In genomic region chr4:108578840-108579742, GRCm38 (mm10) we compare ENCODE assay signal across 8 mouse cellular contexts. TPM values are rescaled to one million over a fixed set of nuclear protein-coding genes. Genes with fewer than 3 reads are reported as not detected.
DNase-seq lines count a peak whose midpoint lies in the region; ATAC-seq and TF ChIP-seq lines count a peak whose summit lies in the region.

TSS of gene Prpf38a (minus strand) at chr4:108579336.
TSS of gene Orc1 (plus strand) at chr4:108579423.

- H3K36me3 ChIP-seq in CH12.LX (replicated peaks in 1 of 2; ENCODE audit: control insufficient read depth in 1 of 2, insufficient read depth in 1 of 2, low read length in 1 of 2): peaks cover 15 to 31% of the 10 kb centered on the region in 2 experiments
- peaks cover 3% of the 10 kb centered on the region; the same call in 1 of the 2 replicates for H3K36me3 ChIP-seq in forebrain, embryonic 11.5 days (ENCODE audit: control insufficient read depth, insufficient read depth, low read length)
- no peaks in the 10 kb centered on the region for H3K36me3 ChIP-seq in heart, embryonic 16.5 days (ENCODE audit: control insufficient read depth, insufficient read depth)
- peaks cover 33% of the 10 kb centered on the region for H3K36me3 ChIP-seq in liver, embryonic 15.5 days (replicated peaks)
- peaks cover 16% of the 10 kb centered on the region for H3K36me3 ChIP-seq in neural tube, embryonic 12.5 days

- H3K9me3 ChIP-seq in CH12.LX (replicated peaks; ENCODE audit: low read length): no peaks in the 10 kb centered on the region
- H3K9me3 ChIP-seq in forebrain, embryonic 11.5 days (ENCODE audit: control insufficient read depth, low read length): no peaks in the 10 kb centered on the region
- H3K9me3 ChIP-seq in heart, embryonic 16.5 days (replicated peaks; ENCODE audit: control insufficient read depth, low read length): no peaks in the 10 kb centered on the region
- 0 out of 2 replicates have a peak, but pooled peaks cover 3% of the 10 kb centered on the region for H3K9me3 ChIP-seq in liver, embryonic 15.5 days (replicated peaks)
- H3K9me3 ChIP-seq in neural tube, embryonic 12.5 days: no peaks in the 10 kb centered on the region

- under 1% methylated on average over 64 of the region's 64 CpGs for WGBS in forebrain, embryonic 11.5 days
- WGBS in heart, embryonic 16.5 days: under 1% methylated on average over 64 of the region's 64 CpGs
- under 1% methylated on average over 64 of the region's 64 CpGs for WGBS in liver, embryonic 15.5 days (ENCODE audit: insufficient replicate concordance)
- under 1% methylated on average over 64 of the region's 64 CpGs for WGBS in neural tube, embryonic 12.5 days

- H3K79me2 ChIP-seq in CH12.LX (replicated peaks; ENCODE audit: control insufficient read depth, extremely low read depth, insufficient read depth, poor library complexity, severe bottlenecking): peaks cover 45% of the 10 kb centered on the region

- dilution Hi-C loops in CH12.LX (cut with MboI; ENCODE audit: extremely low pct_ligation_motif_present, extremely low pct_unique_long_range_greater_than_20kb, low sequenced_read_pairs): no loop called here

- peak within 1 kb of the TSS; percentile 67 to 95 (median 95) for H3K4me3 ChIP-seq in CH12.LX (replicated peaks in 1 of 3; ENCODE audit: low read depth in 2 of 3, low read length in 2 of 3, poor library complexity in 1 of 3)
- H3K4me3 ChIP-seq in forebrain, embryonic 11.5 days (ENCODE audit: low read depth, low read length): peak within 1 kb of the TSS; percentile 88
- H3K4me3 ChIP-seq in heart, embryonic 16.5 days (ENCODE audit: low read length): peak within 1 kb of the TSS; percentile 71
- peak within 1 kb of the TSS; percentile 86 for H3K4me3 ChIP-seq in liver, embryonic 15.5 days (replicated peaks)
- H3K4me3 ChIP-seq in neural tube, embryonic 12.5 days: peak within 1 kb of the TSS; percentile 70

- H3K9ac ChIP-seq in CH12.LX (ENCODE audit: insufficient read depth, low read depth): peak within 1 kb of the TSS; percentile 81
- H3K9ac ChIP-seq in forebrain, embryonic 11.5 days (ENCODE audit: low read length): peak within 1 kb of the TSS; percentile 81
- peak within 1 kb of the TSS; percentile 75 for H3K9ac ChIP-seq in heart, embryonic 16.5 days (ENCODE audit: low read length)
- peak within 1 kb of the TSS; percentile 87 for H3K9ac ChIP-seq in liver, embryonic 15.5 days
- H3K9ac ChIP-seq in neural tube, embryonic 12.5 days: peak within 1 kb of the TSS; percentile 66

- H3K27ac ChIP-seq in CH12.LX (ENCODE audit: insufficient read depth, low read depth): peak within 1 kb of the TSS; percentile 46; the same call in 1 of the 2 replicates
- peak within 1 kb of the TSS; percentile 71 for H3K27ac ChIP-seq in forebrain, embryonic 11.5 days (ENCODE audit: low read depth, low read length)
- peak within 1 kb of the TSS; percentile 66 for H3K27ac ChIP-seq in heart, embryonic 16.5 days (ENCODE audit: low read length)
- H3K27ac ChIP-seq in liver, embryonic 15.5 days (replicated peaks): peak within 1 kb of the TSS; percentile 84
- peak within 1 kb of the TSS; percentile 33; the same call in 1 of the 2 replicates for H3K27ac ChIP-seq in neural tube, embryonic 12.5 days

- TF ChIP-seq RAD21 in CH12.LX (IDR thresholded peaks at IDR 0.05; ENCODE audit: low read depth, low read length): no peak

- H3K27me3 ChIP-seq in CH12.LX (replicated peaks): no peaks in the 10 kb centered on the region
- H3K27me3 ChIP-seq in forebrain, embryonic 11.5 days (ENCODE audit: control insufficient read depth, insufficient read depth, low read length): no peaks in the 10 kb centered on the region
- H3K27me3 ChIP-seq in heart, embryonic 16.5 days (ENCODE audit: control insufficient read depth, insufficient read depth, low read length): no peaks in the 10 kb centered on the region
- H3K27me3 ChIP-seq in liver, embryonic 15.5 days: no peaks in the 10 kb centered on the region
- no peaks in the 10 kb centered on the region for H3K27me3 ChIP-seq in neural tube, embryonic 12.5 days (replicated peaks)

- H3K4me1 ChIP-seq in CH12.LX (ENCODE audit: control insufficient read depth in 1 of 2, insufficient read depth in 2 of 2): peaks cover 0 to 19% of the 10 kb centered on the region in 2 experiments; a peak in 3 of 4 replicates
- H3K4me1 ChIP-seq in forebrain, embryonic 11.5 days (replicated peaks; ENCODE audit: control insufficient read depth, insufficient read depth, low read length): peaks cover 7% of the 10 kb centered on the region
- peaks cover 11% of the 10 kb centered on the region for H3K4me1 ChIP-seq in heart, embryonic 16.5 days (ENCODE audit: control insufficient read depth, insufficient read depth, low read length)
- H3K4me1 ChIP-seq in liver, embryonic 15.5 days (replicated peaks): peaks cover 37% of the 10 kb centered on the region
- peaks cover 24% of the 10 kb centered on the region for H3K4me1 ChIP-seq in neural tube, embryonic 12.5 days

- ATAC-seq in forebrain, embryonic 11.5 days (replicated peaks; ENCODE audit: low FRiP score): peak; percentile 99
- peak; percentile 98 for ATAC-seq in heart, embryonic 16.5 days (replicated peaks; ENCODE audit: extremely low read depth, insufficient read depth, low FRiP score)
- ATAC-seq in liver, embryonic 15.5 days (ENCODE audit: insufficient read depth): peak; percentile 96
- peak; percentile 97 for ATAC-seq in neural tube, embryonic 12.5 days (ENCODE audit: low FRiP score, low read depth)

- peak within 1 kb of the TSS; percentile 97 for H3K4me2 ChIP-seq in CH12.LX (ENCODE audit: insufficient read depth, low read depth, poor library complexity, severe bottlenecking)
- H3K4me2 ChIP-seq in forebrain, embryonic 11.5 days (ENCODE audit: low read depth, low read length, severe bottlenecking): peak within 1 kb of the TSS; percentile 65
- H3K4me2 ChIP-seq in heart, embryonic 16.5 days (ENCODE audit: low read depth, low read length): peak within 1 kb of the TSS; percentile 83
- peak within 1 kb of the TSS; percentile 79 for H3K4me2 ChIP-seq in liver, embryonic 15.5 days
- peak within 1 kb of the TSS; percentile 91 for H3K4me2 ChIP-seq in neural tube, embryonic 12.5 days (replicated peaks)

- in situ Hi-C loops in CH12.LX (cut with MboI; ENCODE audit: low pct_ligation_motif_present, low pct_unique_long_range_greater_than_20kb, low sequenced_read_pairs): no loop called here

- TF ChIP-seq POLR2A in CH12.LX (IDR thresholded peaks at IDR 0.05; ENCODE audit: low read depth, low read length): peak; percentile 93

- DNase-seq in CH12.LX (ENCODE audit: extremely low read depth): peak; percentile 99
- DNase-seq in c-Kit-positive CD71-positive TER-119-negative erythroid progenitor cells, embryonic 14.5 days (ENCODE audit: low read depth): peak; percentile 99
- peak; percentile 99 for DNase-seq in forebrain, embryonic 11.5 days (ENCODE audit: low spot score)
- peak; percentile 98 to 99 for DNase-seq in kidney, postnatal 36 days
- peak; percentile 99 for DNase-seq in telencephalon, adult 2 months (ENCODE audit: low read depth, low spot score)

- no peak for TF ChIP-seq CTCF in CH12.LX (conservative IDR thresholded peaks at IDR 0.05 in 1 of 2, IDR thresholded peaks at IDR 0.05 in 1 of 2; ENCODE audit: low read depth in 2 of 2, low read length in 2 of 2)

- no peak for TF ChIP-seq EP300 in CH12.LX (IDR thresholded peaks at IDR 0.05; ENCODE audit: low read length)

TF ChIP-seq in CH12.LX, 34 proteins besides CTCF, POLR2A, EP300 and RAD21 (continues in another document):
- TF ChIP-seq MAZ (IDR thresholded peaks at IDR 0.05; ENCODE audit: low read depth, low read length): peak; percentile 79; the same call in 1 of the 2 replicates
- TF ChIP-seq SIN3A (IDR thresholded peaks at IDR 0.05; ENCODE audit: low read length): peak; percentile 99
- TF ChIP-seq NRF1 (IDR thresholded peaks at IDR 0.05; ENCODE audit: low read depth, low read length): peak; percentile 40; the same call in 1 of the 2 replicates
- peak; percentile 84 for TF ChIP-seq TBP (conservative IDR thresholded peaks at IDR 0.05; ENCODE audit: low read depth, low read length)
- no peak for TF ChIP-seq USF2 (conservative IDR thresholded peaks at IDR 0.05; ENCODE audit: low read depth, low read length)
- TF ChIP-seq POLR2AphosphoS2 (IDR thresholded peaks at IDR 0.05; ENCODE audit: low read depth, low read length): peak; percentile 68; the same call in 1 of the 2 replicates
- TF ChIP-seq ZKSCAN1 (IDR thresholded peaks at IDR 0.05; ENCODE audit: borderline replicate concordance, low read depth, low read length): no peak
- TF ChIP-seq NELFE (IDR thresholded peaks at IDR 0.05; ENCODE audit: low read depth, low read length): peak; percentile 91
- TF ChIP-seq SMC3 (IDR thresholded peaks at IDR 0.05; ENCODE audit: low read depth, low read length): no peak
- peak; percentile 99 for TF ChIP-seq ZNF384 (IDR thresholded peaks at IDR 0.05; ENCODE audit: low read depth, low read length)
- no peak for TF ChIP-seq MAFK (IDR thresholded peaks at IDR 0.05; ENCODE audit: insufficient replicate concordance, low read length)
- no peak for TF ChIP-seq UBTF (IDR thresholded peaks at IDR 0.05; ENCODE audit: low read depth, low read length)
- TF ChIP-seq USF1 (IDR thresholded peaks at IDR 0.05; ENCODE audit: low read depth, low read length): no peak
- TF ChIP-seq TCF12 (IDR thresholded peaks at IDR 0.05; ENCODE audit: low read depth, low read length): peak; percentile 88
- peak; percentile 98 for TF ChIP-seq E2F4 (IDR thresholded peaks at IDR 0.05; ENCODE audit: insufficient replicate concordance, low read depth, low read length)
- peak; percentile 54 for TF ChIP-seq BHLHE40 (IDR thresholded peaks at IDR 0.05; ENCODE audit: low read depth, low read length)

RNA-seq across cellular contexts. Expression of gene Prpf38a, which starts in this region (rescaled TPM):
- 51.1 and 63.1 TPM in 2 replicates for total RNA-seq in CH12.LX (2012; rRNA removed)
- total RNA-seq in CH12.LX (2014; rRNA removed): 107 and 127 TPM in 2 replicates
- polyA plus RNA-seq in CH12.LX (2012; ENCODE audit: insufficient read length, low read depth): 82.2 and 98.7 TPM in 2 replicates
- polyA plus RNA-seq in forebrain, embryonic 11.5 days (2014; fragmentation: Nextera tagmentation; extraction: Ambion mirVana): 119 and 125 TPM in 2 replicates
- 52.4 and 61.5 TPM in 2 replicates for polyA plus RNA-seq in heart, embryonic 16.5 days (2015; fragmentation: Nextera tagmentation; extraction: Ambion mirVana)
- 36.2 and 39.4 TPM in 2 replicates for polyA plus RNA-seq in liver, embryonic 15.5 days (2015; fragmentation: Nextera tagmentation; extraction: Ambion mirVana)
- 91.9 and 99.4 TPM in 2 replicates for polyA plus RNA-seq in neural tube, embryonic 12.5 days (2016; fragmentation: Nextera tagmentation; extraction: Ambion mirVana)

RNA-seq across cellular contexts. Expression of gene Orc1, which starts in this region (rescaled TPM):
- total RNA-seq in CH12.LX (2012; rRNA removed) (16.3 and 20.5 TPM in 2 replicates), CH12.LX (2014; rRNA removed) (25.1 and 25.4 TPM in 2 replicates)
- polyA plus RNA-seq in CH12.LX (2012; ENCODE audit: insufficient read length, low read depth): 24.8 and 25.0 TPM in 2 replicates
- 19.3 and 21.2 TPM in 2 replicates for polyA plus RNA-seq in forebrain, embryonic 11.5 days (2014; fragmentation: Nextera tagmentation; extraction: Ambion mirVana)
- 4.0 and 5.4 TPM in 2 replicates for polyA plus RNA-seq in heart, embryonic 16.5 days (2015; fragmentation: Nextera tagmentation; extraction: Ambion mirVana)
- 18.0 and 20.1 TPM in 2 replicates for polyA plus RNA-seq in liver, embryonic 15.5 days (2015; fragmentation: Nextera tagmentation; extraction: Ambion mirVana)
- polyA plus RNA-seq in neural tube, embryonic 12.5 days (2016; fragmentation: Nextera tagmentation; extraction: Ambion mirVana): 7.6 and 8.9 TPM in 2 replicates

Comparison
In these comparisons a context has a peak if more than half of its experiments do, and no peak if none do; other contexts are left out.
1. Peak in every context shown above with its lines: DNase-seq, ATAC-seq, H3K4me3 ChIP-seq and H3K27ac ChIP-seq.
2. H3K27ac ChIP-seq: peak in every context shown above with its lines; median percentile 84 in liver, embryonic 15.5 days; 71 in forebrain, embryonic 11.5 days; 66 in heart, embryonic 16.5 days; 46 in CH12.LX; 33 in neural tube, embryonic 12.5 days.